Mouse (Mus musculus) liver, adult 2 months (tissue): ENCODE data around the gene Actl10. TPM values are rescaled to one million over a fixed set of nuclear protein-coding genes. Genes with fewer than 3 reads are reported as not detected.

ENCODE experiments used
- DNase-seq: peaks from one replicate; pipeline ENCODE4 v3.0.0-alpha.2; 2011; ENCODE audit warnings: low read depth, low spot score; ENCODE audit errors: extremely low read depth
- H3K27ac ChIP-seq: fragments of 200-500 bp; replicated peaks from 2 replicates; pipeline ENCODE4 v1.5.1; 2012; ENCODE audit warnings: low read depth, mild to moderate bottlenecking, control low read depth, inconsistent platforms, low read length; ENCODE audit not compliant: insufficient read depth
- H3K27me3 ChIP-seq: fragments of 200-500 bp; 2 replicates; pipeline ENCODE4 v1.6.1; 2012; ENCODE audit warnings: mild to moderate bottlenecking, moderate library complexity, low read length, inconsistent platforms; ENCODE audit not compliant: control insufficient read depth, insufficient read depth
- H3K36me3 ChIP-seq: fragments of 200-500 bp; 2 replicates; pipeline ENCODE4 v1.6.1; 2012; ENCODE audit warnings: low read length, inconsistent platforms; ENCODE audit not compliant: control insufficient read depth, insufficient read depth
- H3K4me1 ChIP-seq: fragments of 200-500 bp; 2 replicates; pipeline ENCODE4 v1.6.1; 2011; ENCODE audit warnings: low read length; ENCODE audit not compliant: control insufficient read depth, insufficient read depth
- H3K4me3 ChIP-seq: fragments of 200-500 bp; 2 replicates; pipeline ENCODE4 v1.5.1; 2011; ENCODE audit warnings: low read depth, mild to moderate bottlenecking, control low read depth, low read length, moderate library complexity; ENCODE audit not compliant: insufficient read depth
- H3K79me2 ChIP-seq: fragments of 200-500 bp; 2 replicates; pipeline ENCODE4 v1.6.1; 2012; ENCODE audit warnings: inconsistent platforms, mild to moderate bottlenecking, low read length, moderate library complexity; ENCODE audit not compliant: control insufficient read depth, insufficient read depth
- H3K9ac ChIP-seq: fragments of 200-500 bp; 2 replicates; pipeline ENCODE4 v1.6.1; 2012; ENCODE audit warnings: low read depth, mild to moderate bottlenecking, control low read depth, inconsistent platforms, low read length
- CTCF ChIP-seq: fragments of 200-500 bp; IDR thresholded peaks from 2 replicates; pipeline ENCODE4 v1.5.1; 2011; ENCODE audit warnings: low read depth, low read length, control low read depth
- POLR2A ChIP-seq: fragments of 200-500 bp; IDR thresholded peaks from 2 replicates; pipeline ENCODE4 v1.6.1; 2011; ENCODE audit warnings: low read length, control low read depth; ENCODE audit not compliant: insufficient read depth; ENCODE audit errors: extremely low read depth
- WGBS: fragments of 180-500 bp; shearing (Covaris S2); methylation state at CpG from one replicate; pipeline ENCODE4 v1.1.7; 2018; 5-methylcytosine and 5-hydroxymethylcytosine counted together
- polyA plus RNA-seq: library from polyadenylated mRNA; depleted of rRNA; stranded (reverse); fragments of >200 nt; gene quantifications from 2 replicates; pipeline ENCODE4 v1.2.3, GENCODE M21; 2012
- total RNA-seq: library from RNA; depleted of rRNA; stranded (reverse); fragments of >200 nt; gene quantifications from 2 replicates; pipeline ENCODE4 v1.2.3, GENCODE M21; 2014

Gene Actl10
- total and polyA plus RNA-seq, 2 experiments, result 0.09 TPM; not detected in 1

GRCm38 (mm10) chr2:154586405-154586804 is 34.8 kb downstream of the Actl10 start:
- WGBS, result 79% methylated on average over 5 of the region's 5 CpGs
- Histone ChIP-seq H3K9ac (no peak overlapping the region), H3K27ac (no peak overlapping the region), H3K27me3 (no peaks in the 10 kb centered on the region), H3K4me1 (0 out of 2 replicates have a peak, but pooled peaks cover 2% of the 10 kb centered on the region), H3K36me3 (peaks cover 34% of the 10 kb centered on the region; the same call in 1 of the 2 replicates), H3K4me3 (no peak overlapping the region), H3K79me2 (no peaks in the 10 kb centered on the region)
- no peak for DNase-seq
- TF ChIP-seq CTCF (peak; percentile 60; the same call in 1 of the 2 replicates), POLR2A (no peak)

GRCm38 (mm10) chr2:154589051-154589450 is 37.5 kb downstream of the Actl10 start:
- TF ChIP-seq CTCF, result no peak
- no peak for TF ChIP-seq POLR2A
- H3K36me3 ChIP-seq, result peaks cover 43% of the 10 kb centered on the region; the same call in 1 of the 2 replicates
- no peak overlapping the region for H3K4me3 ChIP-seq
- H3K27me3 ChIP-seq, result no peaks in the 10 kb centered on the region
- DNase-seq, result no peak
- H3K27ac ChIP-seq, result no peak overlapping the region
- WGBS, result 94% methylated on average over 4 of the region's 4 CpGs
- peaks cover 9% of the 10 kb centered on the region; the same call in 1 of the 2 replicates for H3K4me1 ChIP-seq
- H3K9ac ChIP-seq, result no peak overlapping the region
- no peaks in the 10 kb centered on the region for H3K79me2 ChIP-seq

GRCm38 (mm10) chr2:154591239-154591638 is 39.7 kb downstream of the Actl10 start:
- no peak overlapping the region for H3K9ac ChIP-seq
- H3K4me1 ChIP-seq, result peaks cover 9% of the 10 kb centered on the region; the same call in 1 of the 2 replicates
- no peaks in the 10 kb centered on the region for H3K79me2 ChIP-seq
- 15% methylated on average over 3 of the region's 3 CpGs for WGBS
- H3K36me3 ChIP-seq, result peaks cover 62% of the 10 kb centered on the region
- TF ChIP-seq CTCF, result no peak
- TF ChIP-seq POLR2A, result no peak
- no peaks in the 10 kb centered on the region for H3K27me3 ChIP-seq
- H3K27ac ChIP-seq, result peak overlapping the region; percentile 27; the same call in 1 of the 2 replicates
- DNase-seq, result peak; percentile 80
- no peak overlapping the region for H3K4me3 ChIP-seq

- H3K79me2 ChIP-seq, result no peaks in the 10 kb centered on the region
- peak; percentile 61 for DNase-seq
- WGBS, result 63% methylated on average over 3 of the region's 3 CpGs
- TF ChIP-seq POLR2A, result no peak
- TF ChIP-seq CTCF, result peak; percentile 66
- H3K4me3 ChIP-seq, result no peak overlapping the region
- no peak overlapping the region for H3K9ac ChIP-seq
- peaks cover 58% of the 10 kb centered on the region for H3K36me3 ChIP-seq
- no peaks in the 10 kb centered on the region for H3K27me3 ChIP-seq
- H3K4me1 ChIP-seq, result peaks cover 9% of the 10 kb centered on the region; the same call in 1 of the 2 replicates
- H3K27ac ChIP-seq, result no peak overlapping the region
Measured at GRCm38 (mm10) chr2:154593025-154593424, 41.4 kb downstream of the Actl10 start.

GRCm38 (mm10) chr2:154595775-154596174 is 44.2 kb downstream of the Actl10 start:
- H3K79me2 ChIP-seq, result peaks cover 10% of the 10 kb centered on the region; the same call in 1 of the 2 replicates
- no peak overlapping the region for H3K27ac ChIP-seq
- no peak for TF ChIP-seq CTCF
- TF ChIP-seq POLR2A, result no peak
- H3K27me3 ChIP-seq, result no peaks in the 10 kb centered on the region
- no peak overlapping the region for H3K4me3 ChIP-seq
- 69% methylated on average over 5 of the region's 5 CpGs for WGBS
- H3K9ac ChIP-seq, result no peak overlapping the region
- peaks cover 51% of the 10 kb centered on the region for H3K36me3 ChIP-seq
- H3K4me1 ChIP-seq, result peaks cover 20% of the 10 kb centered on the region
- DNase-seq, result no peak

- 63% methylated on average over 3 of the region's 3 CpGs for WGBS
- DNase-seq, result no peak
Measured at GRCm38 (mm10) chr2:154597399-154597798, 45.8 kb downstream of the Actl10 start.

More at GRCm38 (mm10) chr2:154597399-154597798, 45.8 kb downstream of the Actl10 start:
- Histone ChIP-seq H3K79me2 (peaks cover 10% of the 10 kb centered on the region; the same call in 1 of the 2 replicates), H3K4me3 (no peak overlapping the region), H3K9ac (no peak overlapping the region), H3K27me3 (no peaks in the 10 kb centered on the region), H3K27ac (no peak overlapping the region), H3K36me3 (peaks cover 45% of the 10 kb centered on the region), H3K4me1 (peaks cover 13% of the 10 kb centered on the region)
- TF ChIP-seq POLR2A (no peak), CTCF (no peak)
